In genomic region chr14:24500091-24500844, GRCm38 (mm10) we compare ENCODE assay signal across 8 mouse cellular contexts. TPM values are rescaled to one million over a fixed set of nuclear protein-coding genes. Genes with fewer than 3 reads are reported as not detected.
A peak's percentile ranks its signal among the peaks of the same experiment; 100 is the strongest.
DNase-seq lines count a peak whose midpoint lies in the region; ATAC-seq and TF ChIP-seq lines count a peak whose summit lies in the region.

No protein-coding gene starts in this region.

- peak; percentile 94 for TF ChIP-seq CTCF in lung, embryonic 14.5 days (IDR thresholded peaks at IDR 0.05; ENCODE audit: low read depth)

- peak overlapping the region; percentile 88 for H3K27ac ChIP-seq in hindbrain, embryonic 11.5 days (ENCODE audit: low read depth, low read length)
- peak overlapping the region; percentile 19; the same call in 1 of the 2 replicates for H3K27ac ChIP-seq in lung, embryonic 14.5 days (ENCODE audit: low read depth)

- DNase-seq in MN1 (ENCODE audit: low spot score) = peak; percentile 87
- DNase-seq in cerebellum, adult 9-11 months = peak; percentile 86
- peak; percentile 59 to 80 for DNase-seq in frontal cortex, postnatal 10 days (ENCODE audit: low spot score in 2 of 2)
- peak; percentile 95 for DNase-seq in hindbrain, embryonic 11.5 days (ENCODE audit: low spot score)
- DNase-seq in layer of hippocampus, adult 9-10 months (ENCODE audit: low spot score) = peak; percentile 80
- peak; percentile 96 for DNase-seq in lung, embryonic 14.5 days
- peak; percentile 50 for DNase-seq in ovary, adult 18-20 months (ENCODE audit: low spot score)
- peak; percentile 51 for DNase-seq in thymus, postnatal 0 days (ENCODE audit: low spot score)

- ATAC-seq in hindbrain, embryonic 11.5 days (ENCODE audit: low FRiP score) = peak; percentile 79
- peak; percentile 55 for ATAC-seq in lung, embryonic 14.5 days (ENCODE audit: insufficient read depth)

- no peaks in the 10 kb centered on the region for H3K27me3 ChIP-seq in hindbrain, embryonic 11.5 days (ENCODE audit: control insufficient read depth, insufficient read depth, low read length)
- no peaks in the 10 kb centered on the region for H3K27me3 ChIP-seq in lung, embryonic 14.5 days (ENCODE audit: insufficient read depth, low read length)

- WGBS in hindbrain, embryonic 11.5 days = 21% methylated on average over 18 of the region's 18 CpGs
- 17% methylated on average over 18 of the region's 18 CpGs for WGBS in lung, embryonic 14.5 days

- H3K4me2 ChIP-seq in hindbrain, embryonic 11.5 days (replicated peaks; ENCODE audit: low read depth, low read length) = peak overlapping the region; percentile 20; the same call in 1 of the 2 replicates
- peak overlapping the region; percentile 43 for H3K4me2 ChIP-seq in lung, embryonic 14.5 days

- H3K9me3 ChIP-seq in hindbrain, embryonic 11.5 days (ENCODE audit: control insufficient read depth, low read length) = no peaks in the 10 kb centered on the region
- H3K9me3 ChIP-seq in lung, embryonic 14.5 days (ENCODE audit: low read depth, low read length) = no peaks in the 10 kb centered on the region

- H3K4me1 ChIP-seq in hindbrain, embryonic 11.5 days (replicated peaks; ENCODE audit: control insufficient read depth, insufficient read depth, low read length) = peaks cover 6% of the 10 kb centered on the region; the same call in 1 of the 2 replicates
- H3K4me1 ChIP-seq in lung, embryonic 14.5 days (ENCODE audit: insufficient read depth) = no peaks in the 10 kb centered on the region

- no peak overlapping the region for H3K4me3 ChIP-seq in hindbrain, embryonic 11.5 days (ENCODE audit: low read depth, low read length)
- H3K4me3 ChIP-seq in lung, embryonic 14.5 days (ENCODE audit: low read depth, low read length) = no peak overlapping the region

- peak overlapping the region; percentile 54 for H3K9ac ChIP-seq in hindbrain, embryonic 11.5 days (ENCODE audit: low read depth, low read length)
- 0 out of 2 replicates have a peak overlapping the region, but pooled peaks have one; percentile 28 for H3K9ac ChIP-seq in lung, embryonic 14.5 days

- H3K36me3 ChIP-seq in hindbrain, embryonic 11.5 days (ENCODE audit: control insufficient read depth, insufficient read depth, low read length) = no peaks in the 10 kb centered on the region
- peaks cover 44% of the 10 kb centered on the region for H3K36me3 ChIP-seq in lung, embryonic 14.5 days (ENCODE audit: insufficient read depth)

RNA-seq across cellular contexts. Expression of gene Rps24, which starts 13.3 kb away (rescaled TPM):
- 1,026 and 1,035 TPM in 2 replicates for polyA plus RNA-seq in hindbrain, embryonic 11.5 days (2014; fragmentation: Nextera tagmentation; extraction: Ambion mirVana)
- 1,236 and 1,354 TPM in 2 replicates for polyA plus RNA-seq in lung, embryonic 14.5 days (2014; fragmentation: Nextera tagmentation; extraction: Ambion mirVana)
- polyA plus RNA-seq in thymus, postnatal 0 days (2015; fragmentation: Nextera tagmentation; extraction: Ambion mirVana) = 1,698 TPM in 2 replicates

RNA-seq across cellular contexts. Expression of gene Polr3a, which starts 13.4 kb away (rescaled TPM):
- 19.9 and 22.4 TPM in 2 replicates for polyA plus RNA-seq in hindbrain, embryonic 11.5 days (2014; fragmentation: Nextera tagmentation; extraction: Ambion mirVana)
- 17.3 and 19.5 TPM in 2 replicates for polyA plus RNA-seq in lung, embryonic 14.5 days (2014; fragmentation: Nextera tagmentation; extraction: Ambion mirVana)
- 14.7 and 18.5 TPM in 2 replicates for polyA plus RNA-seq in thymus, postnatal 0 days (2015; fragmentation: Nextera tagmentation; extraction: Ambion mirVana)
